In the genomic region with DNA sequence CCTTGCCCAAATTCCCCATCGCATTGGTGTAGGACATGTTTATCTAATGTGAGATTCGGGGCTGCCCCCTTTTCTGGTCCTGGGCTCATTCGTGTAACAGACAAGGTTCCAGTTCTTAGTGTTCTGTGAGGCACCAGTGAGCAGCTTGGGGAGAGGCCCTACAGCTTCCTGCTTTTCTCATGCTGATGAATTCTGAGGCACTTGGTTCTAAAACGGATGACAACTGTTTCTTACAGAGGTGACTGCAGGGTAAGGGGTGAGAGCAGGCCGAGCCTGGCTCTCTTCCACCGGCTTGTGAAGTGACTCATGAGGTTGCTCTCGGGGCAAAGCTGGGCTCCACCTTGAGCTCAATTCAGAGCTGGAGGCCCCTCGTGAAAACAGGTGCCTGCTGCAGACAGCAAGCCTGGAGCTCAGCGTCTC, we compare ENCODE assay signal across 10 mouse cellular contexts.
DNase-seq lines count a peak whose midpoint lies in the region; ATAC-seq lines count a peak whose summit lies in the region.
"Had no signal": no experiment of that assay in that cellular context is flagged by ENCODE, and none has a peak within 500 bp of the region (broad histone marks: within the 10 kb centered on the region; RNA-seq: fewer than 3 reads in every experiment).

No protein-coding gene starts in this region.

- peak; percentile 33 for DNase-seq in midbrain, embryonic 11.5 days (ENCODE audit: low spot score, missing footprints)
- peak; percentile 54 for DNase-seq in ES-CJ7 (ENCODE audit: low read depth, low spot score)
- peak; percentile 67 to 70 for DNase-seq in adrenal gland, postnatal 36 days
- DNase-seq in spleen, adult 18-20 months, result peak; percentile 51 to 54
- DNase-seq in retina, embryonic 14.5 days (ENCODE audit: low spot score), result no peak
- DNase-seq: right cerebral cortex, adult 18-20 months had no signal

- no peaks in the 10 kb centered on the region for H3K4me1 ChIP-seq in midbrain, embryonic 11.5 days (ENCODE audit: control insufficient read depth, insufficient read depth, low read length)
- H3K4me1 ChIP-seq in midbrain, embryonic 15.5 days, result peaks cover 4% of the 10 kb centered on the region; the same call in 1 of the 2 replicates
- no peaks in the 10 kb centered on the region for H3K4me1 ChIP-seq in forebrain, embryonic 13.5 days

- no peaks in the 10 kb centered on the region for H3K9me3 ChIP-seq in midbrain, embryonic 11.5 days (ENCODE audit: control insufficient read depth, low read length)
- no peaks in the 10 kb centered on the region for H3K9me3 ChIP-seq in midbrain, embryonic 15.5 days
- H3K9me3 ChIP-seq in forebrain, embryonic 13.5 days (replicated peaks), result no peaks in the 10 kb centered on the region
- H3K9me3 ChIP-seq: hindbrain, embryonic 15.5 days; lung, embryonic 15.5 days had no signal

- ATAC-seq in midbrain, embryonic 11.5 days (ENCODE audit: low FRiP score), result no peak
- ATAC-seq in midbrain, embryonic 15.5 days (replicated peaks), result no peak
- ATAC-seq in forebrain, embryonic 13.5 days, result no peak

- no peak overlapping the region for H3K27ac ChIP-seq in midbrain, embryonic 11.5 days (ENCODE audit: low read depth, low read length)
- no peak overlapping the region for H3K27ac ChIP-seq in midbrain, embryonic 15.5 days
- no peak overlapping the region for H3K27ac ChIP-seq in forebrain, embryonic 13.5 days
- H3K27ac ChIP-seq: hindbrain, embryonic 15.5 days; lung, embryonic 15.5 days had no signal

- H3K36me3 ChIP-seq in midbrain, embryonic 11.5 days (ENCODE audit: control insufficient read depth, insufficient read depth, low read length), result no peaks in the 10 kb centered on the region
- no peaks in the 10 kb centered on the region for H3K36me3 ChIP-seq in midbrain, embryonic 15.5 days (replicated peaks)
- no peaks in the 10 kb centered on the region for H3K36me3 ChIP-seq in forebrain, embryonic 13.5 days (ENCODE audit: poor library complexity, severe bottlenecking)
- H3K36me3 ChIP-seq: hindbrain, embryonic 15.5 days; lung, embryonic 15.5 days had no signal

- 75% methylated on average over 9 of the region's 9 CpGs for WGBS in midbrain, embryonic 11.5 days
- 69% methylated on average over 9 of the region's 9 CpGs for WGBS in midbrain, embryonic 15.5 days
- 72% methylated on average over 9 of the region's 9 CpGs for WGBS in forebrain, embryonic 13.5 days

- H3K4me3 ChIP-seq in midbrain, embryonic 11.5 days (ENCODE audit: low read depth, low read length), result no peak overlapping the region
- no peak overlapping the region for H3K4me3 ChIP-seq in midbrain, embryonic 15.5 days
- H3K4me3 ChIP-seq in forebrain, embryonic 13.5 days, result no peak overlapping the region
- H3K4me3 ChIP-seq: hindbrain, embryonic 15.5 days; lung, embryonic 15.5 days had no signal

- H3K9ac ChIP-seq in midbrain, embryonic 11.5 days (ENCODE audit: low read length), result no peak overlapping the region
- H3K9ac ChIP-seq in midbrain, embryonic 15.5 days, result no peak overlapping the region
- H3K9ac ChIP-seq in forebrain, embryonic 13.5 days, result no peak overlapping the region
- H3K9ac ChIP-seq: hindbrain, embryonic 15.5 days; lung, embryonic 15.5 days had no signal

- H3K27me3 ChIP-seq in midbrain, embryonic 11.5 days (ENCODE audit: control insufficient read depth, insufficient read depth, low read length), result no peaks in the 10 kb centered on the region
- H3K27me3 ChIP-seq in midbrain, embryonic 15.5 days (replicated peaks), result no peaks in the 10 kb centered on the region
- no peaks in the 10 kb centered on the region for H3K27me3 ChIP-seq in forebrain, embryonic 13.5 days
- H3K27me3 ChIP-seq: hindbrain, embryonic 15.5 days; lung, embryonic 15.5 days had no signal

- no peak overlapping the region for H3K4me2 ChIP-seq in midbrain, embryonic 11.5 days
- H3K4me2 ChIP-seq in midbrain, embryonic 15.5 days, result no peak overlapping the region
- H3K4me2 ChIP-seq in forebrain, embryonic 13.5 days, result no peak overlapping the region
- H3K4me2 ChIP-seq: hindbrain, embryonic 15.5 days; lung, embryonic 15.5 days had no signal
